Mouse (Mus musculus): ENCODE results near the gene Cryba2. TPM values are rescaled to one million over a fixed set of nuclear protein-coding genes. Genes with fewer than 3 reads are reported as not detected.

Gene Cryba2
- polyA plus RNA-seq, 1 experiment = not detected

DNA sequence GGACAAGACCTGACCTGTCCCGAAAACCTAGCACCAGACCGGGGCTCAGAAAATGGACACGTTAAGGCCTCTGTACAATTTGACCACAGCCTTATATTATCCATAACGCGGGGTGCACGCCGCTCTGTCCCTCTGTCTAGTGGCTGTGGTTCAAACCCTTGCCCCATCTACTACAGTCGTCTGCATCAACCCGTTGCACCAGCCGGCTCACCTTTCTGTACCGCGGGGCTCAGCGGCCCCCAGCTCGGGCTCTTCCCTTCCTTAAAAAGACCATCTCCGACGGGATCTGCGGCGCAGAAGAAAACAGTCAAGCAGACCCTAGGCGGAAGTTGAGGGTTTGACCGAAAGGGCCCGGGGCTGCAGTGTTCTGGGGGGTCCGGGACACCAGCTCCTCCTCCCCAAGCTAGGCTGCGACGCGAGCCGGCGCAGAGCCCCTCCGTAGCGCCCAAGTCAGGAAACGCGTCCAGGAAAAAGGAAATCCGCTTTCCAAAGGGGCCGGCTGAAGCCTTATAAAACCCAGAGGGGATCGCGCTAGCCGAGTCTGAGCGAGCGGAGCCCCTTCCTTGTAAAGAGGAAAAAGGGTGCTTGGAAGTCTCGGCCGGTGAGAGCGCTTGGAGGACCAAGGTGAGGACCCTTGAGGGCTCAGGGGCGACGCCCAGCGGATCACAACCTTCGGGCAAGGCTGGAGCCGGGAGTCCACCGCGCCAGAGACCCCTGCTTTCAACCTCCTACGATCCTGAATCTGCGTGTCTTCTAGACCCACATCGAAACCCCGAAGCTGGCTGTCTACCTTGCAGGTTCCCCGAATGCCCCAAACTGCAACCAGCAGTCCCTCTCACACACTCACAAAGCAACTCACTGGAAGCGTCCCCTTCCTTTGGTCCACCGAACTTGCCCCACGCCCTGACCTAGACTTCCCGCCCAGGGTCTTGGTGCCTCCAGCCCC lies 8.5 kb downstream of the Cryba2 start:
- no peaks in the 10 kb centered on the region for H3K9me3 ChIP-seq
- H3K27me3 ChIP-seq (replicated peaks) = peaks cover 85% of the 10 kb centered on the region
- peaks cover 32% of the 10 kb centered on the region for H3K4me1 ChIP-seq
- no peaks in the 10 kb centered on the region for H3K36me3 ChIP-seq (replicated peaks; ENCODE audit: low read length)
- no peak for TF ChIP-seq GATA1 (IDR thresholded peaks at IDR 0.05; ENCODE audit: borderline replicate concordance, low read length)
- no peak for TF ChIP-seq FLI1 (IDR thresholded peaks at IDR 0.05; ENCODE audit: low read length)
- no peak overlapping the region for H3K4me3 ChIP-seq (replicated peaks)

DNA sequence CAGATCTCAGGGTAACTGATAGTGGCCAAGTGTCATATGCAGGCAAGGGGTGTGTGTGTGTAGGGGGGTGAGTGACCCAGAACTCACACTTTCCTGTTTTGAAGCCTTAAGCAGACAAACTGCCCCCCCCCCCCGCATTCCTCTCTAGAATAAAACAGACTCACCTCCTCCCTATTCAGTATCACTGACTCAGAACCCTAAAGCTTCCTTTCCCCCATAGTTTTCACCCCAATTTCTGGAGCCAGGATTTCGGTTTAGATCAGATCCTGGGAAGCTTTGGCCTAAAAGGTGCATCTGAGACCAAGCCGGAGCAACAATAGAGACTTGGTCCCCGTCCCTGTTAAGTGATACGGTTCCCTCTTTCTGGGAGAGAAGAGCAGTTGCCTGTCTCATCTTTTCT lies 9.5 kb downstream of the Cryba2 start:
- no peaks in the 10 kb centered on the region for H3K9me3 ChIP-seq
- TF ChIP-seq GATA1 (IDR thresholded peaks at IDR 0.05; ENCODE audit: borderline replicate concordance, low read length) = no peak
- TF ChIP-seq FLI1 (IDR thresholded peaks at IDR 0.05; ENCODE audit: low read length) = no peak
- H3K27me3 ChIP-seq (replicated peaks) = peaks cover 89% of the 10 kb centered on the region
- no peak overlapping the region for H3K4me3 ChIP-seq (replicated peaks)
- H3K36me3 ChIP-seq (replicated peaks; ENCODE audit: low read length) = no peaks in the 10 kb centered on the region
- peaks cover 32% of the 10 kb centered on the region for H3K4me1 ChIP-seq

- H3K4me3 ChIP-seq (replicated peaks) = peak overlapping the region; percentile 83
- H3K9me3 ChIP-seq = no peaks in the 10 kb centered on the region
- H3K27me3 ChIP-seq (replicated peaks) = peaks cover 89% of the 10 kb centered on the region
- no peaks in the 10 kb centered on the region for H3K36me3 ChIP-seq (replicated peaks; ENCODE audit: low read length)
- TF ChIP-seq FLI1 (IDR thresholded peaks at IDR 0.05; ENCODE audit: low read length) (no peak), GATA1 (IDR thresholded peaks at IDR 0.05; ENCODE audit: borderline replicate concordance, low read length) (no peak)
- H3K4me1 ChIP-seq = peaks cover 32% of the 10 kb centered on the region
Measured at GRCm38 (mm10) chr1:74882828-74883227, 10.1 kb downstream of the Cryba2 start.

DNA sequence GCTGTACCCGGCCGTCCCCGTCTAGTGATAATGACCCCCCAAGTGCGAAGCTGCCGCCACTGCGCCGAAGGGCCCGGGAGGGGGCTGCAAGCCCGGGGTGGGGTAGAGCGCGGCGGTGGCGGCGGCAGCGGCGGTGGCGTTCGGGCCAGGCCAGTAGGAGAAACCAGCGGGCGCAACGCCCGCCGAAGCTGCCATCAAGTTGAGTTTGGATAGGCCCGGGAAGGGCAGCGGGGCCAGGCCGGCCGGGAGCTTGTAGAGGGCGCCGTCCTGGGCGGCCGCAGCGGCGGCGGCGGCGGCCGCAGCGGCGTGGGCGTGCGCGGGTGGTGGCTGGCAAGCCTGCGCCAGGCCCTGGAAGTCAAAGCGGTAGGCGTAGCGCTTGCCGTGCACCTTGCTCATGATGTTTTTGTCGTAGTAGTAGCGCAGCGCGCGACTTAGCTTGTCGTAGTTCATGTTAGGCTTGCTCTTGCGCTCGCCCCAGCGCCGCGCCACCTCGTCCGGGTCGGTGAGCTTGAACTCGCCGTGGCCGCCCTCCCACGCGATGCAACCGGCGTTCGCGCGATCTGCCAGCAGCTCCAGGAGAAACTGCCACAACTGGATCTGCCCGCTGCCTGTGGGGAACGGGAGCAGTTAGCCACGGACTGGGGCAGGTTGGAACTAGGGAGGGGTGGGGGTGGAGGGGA lies 10.7 kb downstream of the Cryba2 start:
- peaks cover 32% of the 10 kb centered on the region for H3K4me1 ChIP-seq
- peak overlapping the region; percentile 83 for H3K4me3 ChIP-seq (replicated peaks)
- H3K36me3 ChIP-seq (replicated peaks; ENCODE audit: low read length) = no peaks in the 10 kb centered on the region
- H3K27me3 ChIP-seq (replicated peaks) = peaks cover 86% of the 10 kb centered on the region
- H3K9me3 ChIP-seq = no peaks in the 10 kb centered on the region
- TF ChIP-seq GATA1 (IDR thresholded peaks at IDR 0.05; ENCODE audit: borderline replicate concordance, low read length) (no peak), FLI1 (IDR thresholded peaks at IDR 0.05; ENCODE audit: low read length) (no peak)

DNA sequence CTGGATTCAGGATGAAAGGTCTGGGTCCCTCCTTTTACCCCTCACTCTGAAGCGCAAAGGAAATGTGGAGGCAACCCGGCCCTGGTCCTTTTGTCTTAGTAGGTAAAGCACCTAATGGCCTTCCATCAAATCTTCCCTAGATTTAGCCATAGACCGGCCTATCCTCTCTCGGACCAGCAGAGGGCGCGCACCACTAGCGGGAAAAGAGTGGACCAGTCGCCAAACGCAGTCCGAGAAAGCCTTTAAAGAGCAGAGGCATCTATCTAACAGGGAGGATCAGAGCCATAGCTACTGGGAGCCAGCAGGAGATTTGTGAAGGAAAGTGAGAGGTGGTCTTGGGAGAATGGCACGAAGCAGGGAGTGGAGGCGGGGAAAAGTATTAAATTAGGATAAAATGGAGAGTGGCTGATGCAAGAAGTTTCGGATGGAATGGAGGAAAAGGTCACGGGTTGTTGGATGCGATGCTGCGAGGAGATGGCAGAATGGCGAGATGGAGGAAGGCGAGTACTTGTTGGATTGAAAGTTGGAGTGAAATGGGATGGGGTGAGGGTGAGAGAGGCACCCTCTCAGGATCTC lies 12.1 kb downstream of the Cryba2 start:
- Histone ChIP-seq H3K27me3 (replicated peaks) (peaks cover 81% of the 10 kb centered on the region), H3K36me3 (replicated peaks; ENCODE audit: low read length) (no peaks in the 10 kb centered on the region), H3K9me3 (no peaks in the 10 kb centered on the region), H3K4me1 (peaks cover 30% of the 10 kb centered on the region), H3K4me3 (replicated peaks) (no peak overlapping the region)
- no peak for TF ChIP-seq GATA1 (IDR thresholded peaks at IDR 0.05; ENCODE audit: borderline replicate concordance, low read length)
- no peak for TF ChIP-seq FLI1 (IDR thresholded peaks at IDR 0.05; ENCODE audit: low read length)

GRCm38 (mm10) chr1:74877199-74877598 lies 15.7 kb downstream of the Cryba2 start:
- Histone ChIP-seq H3K4me3 (replicated peaks) (no peak overlapping the region), H3K4me1 (peaks cover 3% of the 10 kb centered on the region), H3K9me3 (no peaks in the 10 kb centered on the region), H3K27me3 (replicated peaks) (peaks cover 59% of the 10 kb centered on the region), H3K36me3 (replicated peaks; ENCODE audit: low read length) (no peaks in the 10 kb centered on the region)
- TF ChIP-seq GATA1 (IDR thresholded peaks at IDR 0.05; ENCODE audit: borderline replicate concordance, low read length) (no peak), FLI1 (IDR thresholded peaks at IDR 0.05; ENCODE audit: low read length) (no peak)

DNA sequence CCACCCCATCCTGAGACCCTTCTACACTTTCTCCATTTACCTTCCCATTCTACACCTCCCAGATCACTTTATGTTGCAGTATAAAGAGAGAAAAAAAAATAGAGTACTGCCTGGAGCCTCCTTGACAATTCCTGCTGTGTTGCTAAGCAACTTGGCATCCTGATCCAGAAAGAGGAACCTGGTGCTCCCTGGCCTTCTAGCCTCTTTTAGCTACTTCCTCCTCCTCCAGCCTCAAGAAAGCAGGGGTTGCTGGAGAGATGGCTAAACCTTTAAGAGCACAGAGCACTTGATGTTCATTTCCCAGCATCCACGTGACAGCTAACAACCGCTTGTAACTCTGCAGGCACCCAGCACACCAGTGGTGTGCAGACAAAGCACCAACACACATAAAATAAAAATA lies 20.7 kb downstream of the Cryba2 start:
- Histone ChIP-seq H3K36me3 (replicated peaks; ENCODE audit: low read length) (no peaks in the 10 kb centered on the region), H3K9me3 (no peaks in the 10 kb centered on the region), H3K4me3 (replicated peaks) (no peak overlapping the region), H3K4me1 (no peaks in the 10 kb centered on the region), H3K27me3 (replicated peaks) (peaks cover 49% of the 10 kb centered on the region)
- TF ChIP-seq GATA1 (IDR thresholded peaks at IDR 0.05; ENCODE audit: borderline replicate concordance, low read length) = no peak
- TF ChIP-seq FLI1 (IDR thresholded peaks at IDR 0.05; ENCODE audit: low read length) = no peak

DNA sequence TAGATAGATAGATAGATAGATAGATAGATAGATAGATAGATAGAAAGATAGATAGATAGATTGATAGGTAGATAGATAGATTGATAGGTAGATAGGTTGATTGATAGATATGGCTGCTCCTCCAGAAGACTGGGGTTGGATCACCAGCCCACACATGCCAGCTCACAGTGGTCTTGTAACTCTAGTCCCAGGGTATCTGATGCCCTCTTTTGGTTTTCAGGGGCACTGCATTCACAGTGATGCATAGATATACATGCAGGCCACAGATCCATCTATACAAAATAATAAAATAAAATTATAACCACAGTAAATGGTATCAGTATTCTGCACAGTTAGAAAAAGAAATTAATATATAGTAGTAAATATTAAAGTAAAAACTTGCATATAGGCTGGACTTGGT lies 31.2 kb downstream of the Cryba2 start:
- H3K36me3 ChIP-seq (replicated peaks; ENCODE audit: low read length) = no peaks in the 10 kb centered on the region
- H3K9me3 ChIP-seq = no peaks in the 10 kb centered on the region
- TF ChIP-seq GATA1 (IDR thresholded peaks at IDR 0.05; ENCODE audit: borderline replicate concordance, low read length) (no peak), FLI1 (IDR thresholded peaks at IDR 0.05; ENCODE audit: low read length) (no peak)
- H3K27me3 ChIP-seq (replicated peaks) = peaks cover 49% of the 10 kb centered on the region
- H3K4me1 ChIP-seq = peaks cover 8% of the 10 kb centered on the region
- H3K4me3 ChIP-seq (replicated peaks) = no peak overlapping the region

- 0 out of 2 replicates have a peak, but pooled peaks cover 9% of the 10 kb centered on the region for H3K9me3 ChIP-seq
- H3K27me3 ChIP-seq (replicated peaks) = peaks cover 67% of the 10 kb centered on the region
- H3K4me1 ChIP-seq = peaks cover 27% of the 10 kb centered on the region
- H3K36me3 ChIP-seq (replicated peaks; ENCODE audit: low read length) = no peaks in the 10 kb centered on the region
- H3K4me3 ChIP-seq (replicated peaks) = no peak overlapping the region
- no peak for TF ChIP-seq GATA1 (IDR thresholded peaks at IDR 0.05; ENCODE audit: borderline replicate concordance, low read length)
- no peak for TF ChIP-seq FLI1 (IDR thresholded peaks at IDR 0.05; ENCODE audit: low read length)
Measured at GRCm38 (mm10) chr1:74859223-74859984, 33.5 kb downstream of the Cryba2 start.
